Mouse (Mus musculus): ENCODE results near the gene Trim63.

DNA sequence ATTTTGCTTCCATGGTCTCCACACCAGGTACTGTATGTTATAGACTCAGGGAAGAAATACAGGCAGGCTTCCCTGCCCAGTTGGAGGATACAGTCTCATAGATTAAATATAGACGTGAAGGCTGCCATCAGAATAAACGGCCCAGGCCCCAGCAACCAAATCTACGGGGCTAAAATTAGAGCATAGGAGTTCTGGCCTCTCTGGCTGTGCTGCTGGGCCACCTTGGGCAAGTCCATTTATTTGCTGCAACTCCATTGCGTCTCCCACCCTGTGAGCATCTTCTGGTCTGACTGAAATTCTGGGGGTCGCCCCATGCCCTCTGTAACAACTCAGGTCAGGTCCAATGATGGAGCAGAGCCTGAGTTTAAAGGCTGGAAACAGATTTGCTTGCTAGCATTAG lies 4.2 kb downstream of the Trim63 start:
- TF ChIP-seq CTCF (IDR thresholded peaks at IDR 0.05; ENCODE audit: low read depth) (no peak), EP300 (IDR thresholded peaks at IDR 0.05; ENCODE audit: low read depth) (no peak)
